Mouse (Mus musculus): ENCODE data around the gene Cfap61. TPM values are rescaled to one million over a fixed set of nuclear protein-coding genes. Genes with fewer than 3 reads are reported as not detected.
A peak's percentile ranks its signal among the peaks of the same experiment; 100 is the strongest.

Cfap61 gene
- total RNA-seq, 2 experiments from 2014 or later: 2.5 to 4.7 TPM

- DNase-seq (ENCODE audit: low spot score in 2 of 2): no peak
Measured at GRCm38 (mm10) chr2:146219791-146220190, 285.2 kb downstream of the Cfap61 start.

DNA sequence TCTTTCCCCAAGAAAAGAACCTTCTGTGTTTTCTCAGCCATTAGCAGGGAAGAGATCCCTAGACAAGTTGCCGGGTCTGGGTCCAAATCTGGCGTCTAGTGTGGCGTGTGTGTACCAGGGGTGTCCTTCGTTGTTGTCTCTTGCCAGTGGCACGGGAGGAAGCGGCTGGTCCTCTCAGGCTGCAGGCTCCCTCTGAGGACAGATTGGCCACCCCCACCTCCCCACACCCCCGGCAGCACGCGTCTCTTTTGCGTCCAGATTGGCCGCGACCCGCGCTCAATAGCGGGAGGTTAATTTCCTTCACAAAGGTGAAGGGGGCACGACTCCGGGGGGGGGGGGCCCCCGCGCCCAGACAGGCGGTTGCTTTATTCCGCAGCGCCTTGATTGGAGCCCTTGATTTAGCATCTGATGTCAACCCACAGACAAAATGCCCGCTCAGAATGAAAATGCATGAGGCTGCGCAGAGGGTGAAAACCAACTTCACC lies 286.0 kb downstream of the Cfap61 start:
- peak in 1 of 2 experiments; percentile 28 for DNase-seq (ENCODE audit: low spot score in 2 of 2)

DNA sequence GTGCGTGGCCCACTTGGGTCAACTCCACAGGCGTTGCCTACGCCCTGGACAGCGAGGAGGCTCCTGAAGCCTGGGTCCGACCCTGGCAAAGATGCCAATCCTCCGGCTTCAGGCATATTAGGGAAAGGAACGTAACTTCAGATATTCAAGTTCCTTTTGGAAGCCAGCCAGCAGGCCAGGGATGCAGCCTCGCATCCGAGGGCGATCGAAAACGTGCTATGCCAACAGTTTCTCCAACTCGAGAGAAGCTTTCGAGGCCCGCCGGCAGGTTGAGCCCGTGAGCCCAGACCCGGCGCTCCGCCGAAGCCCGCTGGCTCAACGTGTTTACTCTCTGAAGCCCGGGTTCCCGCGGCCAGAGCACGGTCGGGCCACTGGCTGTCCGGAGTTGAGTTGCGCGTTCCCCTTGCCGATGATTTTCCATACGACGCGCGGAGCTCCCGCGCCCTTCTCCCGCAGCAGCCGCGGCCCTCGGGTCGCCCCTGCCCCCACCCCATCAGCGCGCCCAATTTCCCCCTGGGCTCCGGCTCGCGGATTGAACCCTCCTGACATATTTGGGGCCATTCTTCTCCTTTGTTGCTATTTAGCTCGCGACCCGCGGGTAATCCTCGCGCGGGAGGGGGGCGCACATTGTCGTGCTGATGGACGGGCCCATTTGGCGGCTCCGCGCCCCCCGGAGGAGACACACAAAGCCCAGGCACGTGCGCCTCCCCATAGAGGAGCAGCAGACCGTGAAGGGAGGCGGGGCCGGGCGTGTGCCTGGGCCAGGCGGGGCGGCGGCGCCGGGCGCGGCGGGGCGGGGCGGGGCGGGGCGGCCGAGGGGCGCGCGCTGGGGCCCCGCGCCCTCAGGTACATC lies 286.7 kb downstream of the Cfap61 start, which contains the start of gene Insm1:
Insm1 (plus strand) TSS at position 846 of the 853 bp plus-strand sequence.
- peak; percentile 39 to 59 for DNase-seq (ENCODE audit: low spot score in 2 of 2)

DNA sequence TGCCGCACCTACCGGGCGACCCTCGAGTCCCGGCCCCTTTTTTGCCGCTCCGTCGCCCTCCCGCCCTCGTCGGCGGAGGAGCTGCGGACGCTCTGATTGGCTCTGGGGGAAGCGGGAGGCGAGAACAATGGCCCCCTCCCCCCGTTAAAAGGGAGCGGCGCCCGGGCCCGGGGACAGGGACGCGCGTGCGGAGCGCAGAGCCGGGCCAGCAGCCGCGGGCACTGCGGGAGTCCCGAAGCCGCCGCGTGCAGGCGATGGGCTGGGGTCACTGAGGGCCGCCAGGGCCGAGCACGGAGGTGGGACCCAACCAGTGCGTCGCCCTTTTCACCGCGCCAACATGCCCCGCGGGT lies 287.3 kb downstream of the Cfap61 start:
- DNase-seq (ENCODE audit: low spot score in 2 of 2): peak; percentile 66 to 74

DNA sequence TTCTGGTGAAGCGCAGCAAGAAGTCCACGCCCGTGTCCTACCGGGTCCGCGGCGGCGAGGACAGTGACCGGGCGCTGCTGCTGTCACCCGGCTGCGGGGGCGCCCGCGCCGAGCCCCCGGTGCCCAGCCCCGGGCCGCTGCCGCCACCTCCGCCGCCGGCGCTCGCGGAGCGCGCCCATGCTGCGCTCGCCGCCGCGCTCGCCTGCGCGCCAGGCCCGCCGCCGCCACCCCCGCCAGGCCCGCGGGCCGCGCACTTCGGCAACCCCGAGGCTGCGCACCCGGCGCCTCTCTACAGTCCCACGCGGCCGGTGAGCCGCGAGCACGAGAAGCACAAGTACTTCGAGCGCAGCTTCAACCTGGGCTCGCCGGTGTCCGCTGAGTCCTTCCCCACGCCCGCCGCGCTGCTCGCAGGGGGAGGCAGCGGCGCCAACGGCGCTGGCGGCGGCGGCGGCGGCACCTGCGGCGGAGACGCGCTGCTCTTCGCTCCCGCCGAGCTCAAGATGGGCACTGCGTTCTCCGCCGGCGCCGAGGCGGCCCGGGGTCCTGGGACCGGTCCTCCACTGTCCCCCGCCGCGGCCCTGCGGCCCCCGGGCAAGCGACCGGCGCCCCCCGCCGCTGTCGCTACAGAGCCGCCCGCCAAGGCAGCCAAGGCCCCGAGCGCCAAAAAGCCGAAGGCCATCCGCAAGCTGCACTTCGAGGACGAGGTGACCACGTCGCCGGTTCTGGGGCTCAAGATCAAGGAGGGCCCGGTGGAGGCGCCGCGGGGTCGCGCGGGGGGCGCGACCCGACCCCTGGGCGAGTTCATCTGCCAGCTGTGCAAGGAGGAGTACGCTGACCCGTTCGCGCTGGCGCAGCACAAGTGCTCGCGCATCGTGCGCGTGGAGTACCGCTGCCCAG lies 287.9 kb downstream of the Cfap61 start:
- peak in 1 of 2 experiments; percentile 36 for DNase-seq (ENCODE audit: low spot score in 2 of 2)

DNA sequence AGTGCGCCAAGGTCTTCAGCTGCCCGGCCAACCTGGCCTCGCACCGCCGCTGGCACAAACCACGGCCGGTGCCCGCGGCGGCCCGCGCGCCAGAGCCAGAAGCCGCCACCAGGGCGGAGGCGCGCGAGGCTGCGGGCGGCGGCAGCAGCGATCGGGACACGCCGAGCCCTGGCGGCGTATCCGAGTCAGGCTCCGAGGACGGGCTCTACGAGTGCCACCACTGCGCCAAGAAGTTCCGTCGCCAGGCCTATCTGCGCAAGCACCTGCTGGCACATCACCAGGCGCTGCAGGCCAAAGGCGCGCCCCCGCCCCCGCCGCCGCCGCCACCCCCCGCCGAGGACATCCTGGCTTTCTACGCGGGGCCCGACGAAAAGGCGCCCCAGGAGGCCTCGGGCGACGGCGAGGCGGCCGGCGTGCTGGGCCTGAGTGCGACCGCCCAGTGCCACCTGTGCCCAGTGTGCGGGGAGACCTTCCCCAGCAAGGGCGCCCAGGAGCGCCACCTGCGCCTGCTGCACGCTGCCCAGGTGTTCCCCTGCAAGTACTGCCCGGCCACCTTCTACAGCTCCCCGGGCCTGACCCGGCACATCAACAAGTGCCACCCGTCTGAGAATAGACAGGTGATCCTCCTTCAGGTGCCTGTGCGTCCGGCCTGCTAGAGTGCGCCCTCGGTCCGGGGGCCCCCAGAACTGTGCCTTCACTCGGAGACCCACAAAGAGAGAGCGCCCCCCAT lies 288.8 kb downstream of the Cfap61 start:
- DNase-seq (ENCODE audit: low spot score in 2 of 2): no peak

DNA sequence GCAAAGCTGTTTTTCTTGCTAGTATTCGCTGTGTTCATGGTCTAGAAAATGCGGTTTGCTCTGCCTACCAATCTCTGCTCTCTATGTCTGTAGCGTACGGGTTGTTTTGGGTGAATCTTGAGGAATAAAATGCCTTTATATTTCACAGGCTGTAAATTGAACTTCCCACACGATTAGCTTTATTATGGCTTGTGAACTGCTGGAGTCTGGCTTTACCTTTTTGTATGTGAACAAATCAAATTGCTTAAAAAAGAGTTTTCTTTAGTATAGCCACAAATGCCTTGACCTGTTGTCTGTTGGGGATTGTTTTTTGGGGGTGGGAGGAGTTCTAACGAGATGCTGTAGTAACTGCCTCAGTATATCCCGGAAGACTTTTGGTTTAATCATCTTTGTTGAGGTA lies 289.6 kb downstream of the Cfap61 start:
- DNase-seq (ENCODE audit: low spot score in 2 of 2): no peak

DNA sequence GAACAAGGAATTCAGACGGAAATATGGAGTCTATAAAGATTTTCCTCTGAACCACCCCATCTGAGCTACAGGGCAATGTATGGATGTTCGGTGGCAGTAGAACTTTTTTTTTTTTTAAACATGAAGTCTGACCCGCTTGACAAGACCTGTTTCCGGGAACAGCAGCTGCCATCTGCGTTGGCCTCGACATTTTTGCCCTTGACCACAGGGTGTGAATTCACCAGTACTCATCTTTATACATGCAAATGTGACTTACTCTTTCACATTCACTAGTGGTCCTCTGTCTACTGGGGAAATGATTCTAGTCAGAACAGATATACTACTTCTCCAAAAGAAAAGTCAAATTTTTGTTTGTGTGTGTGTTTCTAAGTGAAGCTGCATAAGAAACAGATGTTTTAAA lies 291.2 kb downstream of the Cfap61 start:
- no peak for DNase-seq (ENCODE audit: low spot score in 2 of 2)

DNA sequence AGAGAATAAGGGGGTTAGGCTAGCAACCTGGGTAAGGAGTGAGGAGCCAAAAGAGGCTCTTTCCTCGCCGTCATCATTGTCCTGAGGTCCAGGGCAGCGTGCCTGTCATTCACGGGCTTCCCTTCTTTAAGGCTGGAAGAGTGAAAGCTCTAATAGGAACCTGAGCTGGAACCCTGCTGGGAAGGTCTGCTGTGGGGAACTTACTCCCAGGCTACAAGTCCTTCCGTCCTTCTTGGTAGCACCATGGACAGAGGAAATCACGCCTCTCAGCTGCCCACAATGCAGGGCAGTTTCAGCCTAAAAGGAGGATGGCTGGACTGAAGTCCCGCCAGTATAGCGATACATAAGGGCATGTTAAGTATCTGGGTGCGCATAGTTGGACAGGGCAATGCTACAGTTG lies 291.9 kb downstream of the Cfap61 start:
- no peak for DNase-seq (ENCODE audit: low spot score in 2 of 2)

DNA sequence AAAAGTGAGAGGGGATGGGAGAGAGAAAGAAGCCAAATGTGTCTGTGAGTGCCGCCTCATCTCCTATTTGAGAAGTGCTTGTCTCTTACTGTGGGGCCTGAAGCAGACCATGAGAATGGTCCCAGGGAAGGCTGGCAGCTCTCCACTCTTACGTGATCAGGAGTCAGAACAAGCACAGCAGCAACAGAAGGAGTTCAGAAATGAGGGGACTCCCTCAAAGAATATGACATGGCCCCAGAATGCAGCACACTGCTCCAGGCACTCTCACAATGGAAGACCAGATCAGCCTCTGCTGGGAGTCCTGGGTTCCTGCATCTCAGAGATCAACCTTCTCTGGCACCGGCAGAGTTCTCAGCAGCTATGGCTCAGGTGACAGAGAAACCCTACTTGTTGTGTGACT lies 293.1 kb downstream of the Cfap61 start:
- no peak for DNase-seq (ENCODE audit: low spot score in 2 of 2)

DNA sequence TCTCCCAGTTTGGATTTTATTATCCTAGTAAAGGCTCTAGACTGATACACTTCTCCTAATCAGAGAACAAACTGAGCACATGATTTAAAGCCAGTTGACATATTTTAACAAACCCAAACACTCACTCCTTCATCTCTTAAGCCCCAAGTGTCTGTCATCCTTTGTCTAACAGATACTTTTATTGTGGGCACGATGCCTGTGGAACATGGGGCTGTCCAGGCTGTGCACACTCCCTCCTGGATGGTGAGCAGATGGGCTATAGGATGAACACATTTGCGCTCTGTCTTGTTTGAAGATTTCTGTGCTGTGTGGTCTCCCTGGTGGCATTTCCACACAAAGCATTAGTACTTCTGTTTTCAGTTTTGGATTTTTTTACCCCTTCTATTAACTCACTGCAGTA lies 293.9 kb downstream of the Cfap61 start:
- no peak for DNase-seq (ENCODE audit: low spot score in 2 of 2)

- DNase-seq (ENCODE audit: low spot score in 2 of 2): no peak
Measured at GRCm38 (mm10) chr2:146231485-146231884, 296.9 kb downstream of the Cfap61 start.

GRCm38 (mm10) chr2:146239196-146239747 lies 304.7 kb downstream of the Cfap61 start:
- no peak for DNase-seq (ENCODE audit: low spot score in 2 of 2)

- no peak for DNase-seq (ENCODE audit: low spot score in 2 of 2)
Measured at GRCm38 (mm10) chr2:146244049-146244448, 309.5 kb downstream of the Cfap61 start.

GRCm38 (mm10) chr2:146245401-146245800 lies 310.8 kb downstream of the Cfap61 start:
- DNase-seq (ENCODE audit: low spot score in 2 of 2): no peak

GRCm38 (mm10) chr2:146246409-146247075 lies 312.0 kb downstream of the Cfap61 start:
- no peak for DNase-seq (ENCODE audit: low spot score in 2 of 2)

GRCm38 (mm10) chr2:146247576-146247975 lies 313.0 kb downstream of the Cfap61 start:
- DNase-seq (ENCODE audit: low spot score in 2 of 2): no peak

- DNase-seq (ENCODE audit: low spot score in 2 of 2): no peak
Measured at GRCm38 (mm10) chr2:146249033-146249432, 314.4 kb downstream of the Cfap61 start.

DNA sequence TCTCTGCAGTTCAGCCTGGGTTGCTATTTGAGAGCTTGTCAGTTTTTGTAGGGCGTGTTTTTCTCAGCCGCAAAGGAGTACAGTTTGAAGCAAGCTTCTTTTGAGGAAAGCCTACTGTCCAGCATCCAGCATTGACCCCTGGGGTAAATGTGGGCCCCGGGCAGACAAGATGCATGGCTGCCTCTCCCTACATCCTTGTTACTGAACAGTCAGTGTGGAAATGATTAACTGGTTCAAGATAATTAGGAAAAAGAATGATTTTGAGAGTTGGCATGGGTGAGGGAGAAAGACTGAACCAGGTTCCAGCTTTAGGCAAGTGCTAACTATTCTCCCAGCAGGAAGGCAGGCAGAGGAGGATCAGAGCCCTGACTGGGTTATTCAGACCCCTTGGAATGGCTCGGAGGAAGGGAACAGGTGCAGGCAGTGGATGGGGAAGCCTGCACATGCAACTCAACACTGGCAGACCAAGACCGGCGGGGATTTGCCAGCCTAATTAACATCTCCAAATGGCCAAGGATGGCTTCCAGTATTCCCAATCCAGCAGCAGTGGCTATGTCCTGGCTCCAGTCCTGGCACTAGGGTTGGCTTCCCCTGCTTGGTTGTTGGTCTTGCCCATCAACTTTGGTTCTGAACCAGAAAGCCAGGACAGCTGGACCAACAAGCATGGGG lies 315.8 kb downstream of the Cfap61 start:
- DNase-seq (ENCODE audit: low spot score in 2 of 2): peak in 1 of 2 experiments; percentile 76

- no peak for DNase-seq (ENCODE audit: low spot score in 2 of 2)
Measured at GRCm38 (mm10) chr2:146254387-146254786, 319.8 kb downstream of the Cfap61 start.
